ENCODE assay signal across 12 mouse cellular contexts in the genomic region with DNA sequence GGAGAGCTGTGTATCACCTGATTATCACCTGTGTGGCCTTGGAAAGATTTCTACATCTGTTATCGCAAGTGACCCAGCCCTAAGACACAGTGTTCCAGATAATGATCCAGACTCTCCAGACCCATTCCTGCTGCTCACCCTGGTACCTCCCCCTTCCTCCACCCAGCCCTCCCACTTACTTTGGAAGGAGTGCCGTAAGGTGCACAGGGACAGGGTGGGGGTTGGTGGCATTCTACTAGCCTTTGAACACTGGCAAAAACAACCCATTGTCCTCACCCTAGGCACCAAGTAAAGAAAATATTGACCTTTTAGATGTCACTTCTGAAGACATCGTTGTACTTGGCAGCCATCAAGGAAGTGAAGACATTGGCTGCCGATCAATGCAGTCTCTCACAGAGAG.
A peak's percentile ranks its signal among the peaks of the same experiment; 100 is the strongest.
DNase-seq lines count a peak whose midpoint lies in the region; ATAC-seq and TF ChIP-seq lines count a peak whose summit lies in the region.
"Had no signal": no experiment of that assay in that cellular context is flagged by ENCODE, and none has a peak within 500 bp of the region (broad histone marks: within the 10 kb centered on the region; RNA-seq: fewer than 3 reads in every experiment).

No protein-coding gene starts in this region.

- intact Hi-C loops in gastrocnemius, adult 2 months (cut with DNase I), result no loop called here

- TF ChIP-seq CTCF in gastrocnemius, adult 2 months (IDR thresholded peaks at IDR 0.05), result no peak
- no peak for TF ChIP-seq CTCF in midbrain, postnatal 0 days (IDR thresholded peaks at IDR 0.05)
- no peak for TF ChIP-seq CTCF in liver, postnatal 0 days (IDR thresholded peaks at IDR 0.05; ENCODE audit: low read depth)

- TF ChIP-seq EP300 in liver, postnatal 0 days (IDR thresholded peaks at IDR 0.05; ENCODE audit: low read depth), result no peak

- WGBS in intestine, embryonic 15.5 days, result 53% methylated on average over 4 of the region's 4 CpGs
- 71% methylated on average over 4 of the region's 4 CpGs for WGBS in midbrain, postnatal 0 days
- 67% methylated on average over 4 of the region's 4 CpGs for WGBS in liver, postnatal 0 days (ENCODE audit: insufficient replicate concordance)

- H3K36me3 ChIP-seq in intestine, embryonic 15.5 days, result no peaks in the 10 kb centered on the region
- H3K36me3 ChIP-seq in midbrain, postnatal 0 days (ENCODE audit: insufficient read depth, low read length), result no peaks in the 10 kb centered on the region
- no peaks in the 10 kb centered on the region for H3K36me3 ChIP-seq in liver, postnatal 0 days (replicated peaks; ENCODE audit: insufficient read depth, low read length)
- H3K36me3 ChIP-seq: liver, embryonic 12.5 days had no signal

- H3K27ac ChIP-seq in gastrocnemius, adult 2 months, result 0 out of 2 replicates have a peak overlapping the region, but pooled peaks have one; percentile 3
- H3K27ac ChIP-seq in intestine, embryonic 15.5 days, result peak overlapping the region; percentile 15; the same call in 1 of the 2 replicates
- H3K27ac ChIP-seq in midbrain, postnatal 0 days (ENCODE audit: low read depth, low read length), result peak overlapping the region; percentile 65; the same call in 1 of the 2 replicates
- H3K27ac ChIP-seq in liver, postnatal 0 days (ENCODE audit: low read depth), result no peak overlapping the region
- H3K27ac ChIP-seq: liver, embryonic 12.5 days had no signal

- H3K4me3 ChIP-seq in gastrocnemius, adult 2 months, result no peak overlapping the region
- H3K4me3 ChIP-seq in intestine, embryonic 15.5 days (replicated peaks), result no peak overlapping the region
- H3K4me3 ChIP-seq in midbrain, postnatal 0 days (ENCODE audit: low read depth, low read length), result no peak overlapping the region
- H3K4me3 ChIP-seq in liver, postnatal 0 days (ENCODE audit: low read depth, low read length), result no peak overlapping the region
- H3K4me3 ChIP-seq: liver, embryonic 12.5 days; myocyte had no signal

- H3K9me3 ChIP-seq in intestine, embryonic 15.5 days, result no peaks in the 10 kb centered on the region
- no peaks in the 10 kb centered on the region for H3K9me3 ChIP-seq in midbrain, postnatal 0 days (ENCODE audit: low read length)
- no peaks in the 10 kb centered on the region for H3K9me3 ChIP-seq in liver, postnatal 0 days (ENCODE audit: low read length)
- H3K9me3 ChIP-seq: liver, embryonic 12.5 days had no signal

- no peak overlapping the region for H3K9ac ChIP-seq in intestine, embryonic 15.5 days
- H3K9ac ChIP-seq in midbrain, postnatal 0 days (replicated peaks; ENCODE audit: low read length, poor library complexity, severe bottlenecking), result no peak overlapping the region
- no peak overlapping the region for H3K9ac ChIP-seq in liver, postnatal 0 days (replicated peaks)
- H3K9ac ChIP-seq: liver, embryonic 12.5 days had no signal

- peaks cover 28% of the 10 kb centered on the region for H3K4me1 ChIP-seq in intestine, embryonic 15.5 days (replicated peaks)
- H3K4me1 ChIP-seq in midbrain, postnatal 0 days (ENCODE audit: insufficient read depth, low read length), result peaks cover 21% of the 10 kb centered on the region
- H3K4me1 ChIP-seq in liver, postnatal 0 days (ENCODE audit: insufficient read depth), result peaks cover 14% of the 10 kb centered on the region; the same call in 1 of the 2 replicates

- peak; percentile 45 for ATAC-seq in intestine, embryonic 15.5 days
- no peak; the same call in 1 of the 2 replicates for ATAC-seq in midbrain, postnatal 0 days (ENCODE audit: low FRiP score)
- no peak for ATAC-seq in liver, postnatal 0 days

- no peaks in the 10 kb centered on the region for H3K27me3 ChIP-seq in intestine, embryonic 15.5 days (replicated peaks)
- no peaks in the 10 kb centered on the region for H3K27me3 ChIP-seq in midbrain, postnatal 0 days (ENCODE audit: insufficient read depth, low read length)
- no peaks in the 10 kb centered on the region for H3K27me3 ChIP-seq in liver, postnatal 0 days (ENCODE audit: insufficient read depth, low read length)
- H3K27me3 ChIP-seq: liver, embryonic 12.5 days had no signal

- H3K4me2 ChIP-seq in intestine, embryonic 15.5 days (replicated peaks), result no peak overlapping the region
- no peak overlapping the region for H3K4me2 ChIP-seq in midbrain, postnatal 0 days (ENCODE audit: low read depth, low read length, poor library complexity, severe bottlenecking)
- H3K4me2 ChIP-seq in liver, postnatal 0 days (ENCODE audit: low read depth, low read length), result no peak overlapping the region

- no peak for DNase-seq in gastrocnemius, adult 2 months
- no peak for DNase-seq in gastrocnemius, postnatal 25 days
- DNase-seq in lung, adult 18-20 months, result peak; percentile 63 to 76
- DNase-seq in lung, postnatal 14 days, result no peak
- DNase-seq in midbrain, postnatal 0 days (ENCODE audit: low spot score), result no peak
- no peak for DNase-seq in liver, postnatal 0 days
- no peak for DNase-seq in testis, postnatal 14 days (ENCODE audit: low spot score)
- DNase-seq: cerebellum, postnatal 10 days; right cerebral cortex, postnatal 25 days had no signal

Comparison
In these comparisons a context has a peak if more than half of its experiments do, and no peak if none do; other contexts are left out.
1. DNase-seq: peak in lung, adult 18-20 months (2 of 2); none in gastrocnemius, adult 2 months (single experiment), gastrocnemius, postnatal 25 days (single experiment), lung, postnatal 14 days (single experiment), midbrain, postnatal 0 days (single experiment), liver, postnatal 0 days (single experiment) and testis, postnatal 14 days (single experiment).